ENCODE assay signal across 13 mouse cellular contexts in genomic region chr5:146993509-146993908, GRCm38 (mm10). TPM values are rescaled to one million over a fixed set of nuclear protein-coding genes. Genes with fewer than 3 reads are reported as not detected.
DNase-seq lines count a peak whose midpoint lies in the region; ATAC-seq and TF ChIP-seq lines count a peak whose summit lies in the region.
"Had no signal": no experiment of that assay in that cellular context is flagged by ENCODE, and none has a peak within 500 bp of the region (broad histone marks: within the 10 kb centered on the region; RNA-seq: fewer than 3 reads in every experiment).

No protein-coding gene starts in this region.

- TF ChIP-seq EP300 in heart, adult 2 months (IDR thresholded peaks at IDR 0.05; ENCODE audit: insufficient read depth, low read depth, low read length): no peak

- WGBS in heart, adult 2 months: 51% methylated on average over 8 of the region's 8 CpGs
- 72% methylated on average over 8 of the region's 8 CpGs for WGBS in forebrain, embryonic 13.5 days

- intact Hi-C loops in heart, adult 2 months (cut with DNase I): no loop called here
- intact Hi-C loops in heart, postnatal 25 days (cut with DNase I): no loop called here
- intact Hi-C loops in gastrocnemius, postnatal 36 days (cut with DNase I): no loop called here

- H3K4me2 ChIP-seq in forebrain, embryonic 13.5 days: no peak overlapping the region
- H3K4me2 ChIP-seq: forebrain, embryonic 12.5 days; heart, embryonic 15.5 days; liver, embryonic 12.5 days had no signal

- H3K36me3 ChIP-seq in heart, adult 2 months (ENCODE audit: control insufficient read depth, insufficient read depth, low read length): no peaks in the 10 kb centered on the region
- no peaks in the 10 kb centered on the region for H3K36me3 ChIP-seq in forebrain, embryonic 13.5 days (ENCODE audit: poor library complexity, severe bottlenecking)
- H3K36me3 ChIP-seq: embryonic facial prominence, embryonic 10.5 days; forebrain, embryonic 12.5 days; heart, embryonic 15.5 days; liver, embryonic 12.5 days had no signal

- no peak for ATAC-seq in forebrain, embryonic 13.5 days
- ATAC-seq: intestine, embryonic 16.5 days; liver, embryonic 12.5 days had no signal

- H3K4me3 ChIP-seq in heart, adult 2 months: no peak overlapping the region
- H3K4me3 ChIP-seq in forebrain, embryonic 13.5 days: no peak overlapping the region
- H3K4me3 ChIP-seq: embryonic facial prominence, embryonic 10.5 days; forebrain, embryonic 12.5 days; heart, embryonic 15.5 days; liver, embryonic 12.5 days had no signal

- no peak for TF ChIP-seq CTCF in heart, adult 2 months (IDR thresholded peaks at IDR 0.05)

- no peaks in the 10 kb centered on the region for H3K27me3 ChIP-seq in heart, adult 2 months (ENCODE audit: control insufficient read depth, insufficient read depth, low read length)
- H3K27me3 ChIP-seq in forebrain, embryonic 13.5 days: peaks cover 15% of the 10 kb centered on the region
- H3K27me3 ChIP-seq: heart, embryonic 15.5 days; liver, embryonic 12.5 days had no signal

- no peaks in the 10 kb centered on the region for H3K79me2 ChIP-seq in heart, adult 2 months (replicated peaks; ENCODE audit: control insufficient read depth, insufficient read depth, low read length)

- H3K27ac ChIP-seq in heart, adult 2 months: no peak overlapping the region
- H3K27ac ChIP-seq in forebrain, embryonic 13.5 days: no peak overlapping the region
- H3K27ac ChIP-seq: embryonic facial prominence, embryonic 10.5 days; forebrain, embryonic 12.5 days; heart, embryonic 15.5 days; liver, embryonic 12.5 days had no signal

- DNase-seq in heart, adult 2 months: peak; percentile 69
- DNase-seq in heart, postnatal 25 days (ENCODE audit: low spot score): no peak
- peak; percentile 92 for DNase-seq in 3T3-L1 (ENCODE audit: low read depth, low spot score)
- peak; percentile 89 for DNase-seq in adrenal gland, adult 2 months
- DNase-seq in gastrocnemius, postnatal 36 days: peak; percentile 39 to 42
- no peak for DNase-seq in right cerebral cortex, postnatal 36 days (ENCODE audit: low spot score in 2 of 2)
- no peak for DNase-seq in right cerebral cortex, adult 18-20 months

- no peaks in the 10 kb centered on the region for H3K4me1 ChIP-seq in heart, adult 2 months (ENCODE audit: control insufficient read depth, insufficient read depth, low read length)
- no peaks in the 10 kb centered on the region for H3K4me1 ChIP-seq in forebrain, embryonic 13.5 days
- H3K4me1 ChIP-seq: embryonic facial prominence, embryonic 10.5 days; forebrain, embryonic 12.5 days; liver, embryonic 12.5 days had no signal

- no peak for TF ChIP-seq POLR2A in heart, adult 2 months (IDR thresholded peaks at IDR 0.05; ENCODE audit: insufficient read depth, low read depth, low read length)

- H3K9ac ChIP-seq in heart, adult 2 months (ENCODE audit: low read depth, low read length): no peak overlapping the region
- H3K9ac ChIP-seq in forebrain, embryonic 13.5 days: no peak overlapping the region
- H3K9ac ChIP-seq: forebrain, embryonic 12.5 days; heart, embryonic 15.5 days; liver, embryonic 12.5 days had no signal

- H3K9me3 ChIP-seq in forebrain, embryonic 13.5 days (replicated peaks): no peaks in the 10 kb centered on the region
- H3K9me3 ChIP-seq: embryonic facial prominence, embryonic 10.5 days; forebrain, embryonic 12.5 days; heart, embryonic 15.5 days; liver, embryonic 12.5 days had no signal

RNA-seq across cellular contexts. Expression of gene Mtif3, which starts 29.9 kb away (rescaled TPM):
- 10 to 100 TPM; 21.0 to 23.3 TPM for total RNA-seq in heart, adult 2 months (2021)
- polyA plus RNA-seq in heart, adult 2 months (2012; rRNA removed): 12.2 and 18.1 TPM in 2 replicates
- 10 to 100 TPM; 20.4 to 23.4 TPM for total RNA-seq in heart, postnatal 25 days (2021)
- 10 to 100 TPM; 29.0 to 39.8 TPM for total RNA-seq in adrenal gland, adult 2 months (2021)
- 8.6 and 9.5 TPM in 2 replicates for polyA plus RNA-seq in adrenal gland, adult 2 months (2012; rRNA removed)
- total RNA-seq in gastrocnemius, postnatal 36 days (2021): 10 to 100 TPM; 17.6 to 20.6 TPM
- 23.4 and 23.9 TPM in 2 replicates for polyA plus RNA-seq in forebrain, embryonic 13.5 days (2015; fragmentation: Nextera tagmentation; extraction: Ambion mirVana)

RNA-seq across cellular contexts. Expression of gene Gtf3a, which starts 45.1 kb away (rescaled TPM):
- 10 to 100 TPM; 18.4 to 19.2 TPM for total RNA-seq in heart, adult 2 months (2021)
- 19.2 and 23.0 TPM in 2 replicates for polyA plus RNA-seq in heart, adult 2 months (2012; rRNA removed)
- 10 to 100 TPM; 18.8 to 22.1 TPM for total RNA-seq in heart, postnatal 25 days (2021)
- total RNA-seq in adrenal gland, adult 2 months (2021): 10 to 100 TPM; 30.1 to 30.4 TPM
- polyA plus RNA-seq in adrenal gland, adult 2 months (2012; rRNA removed): 47.9 and 51.0 TPM in 2 replicates
- 10 to 100 TPM; 24.6 to 26.5 TPM for total RNA-seq in gastrocnemius, postnatal 36 days (2021)
- 107 and 120 TPM in 2 replicates for polyA plus RNA-seq in forebrain, embryonic 13.5 days (2015; fragmentation: Nextera tagmentation; extraction: Ambion mirVana)

Comparison
In these comparisons a context has a peak if more than half of its experiments do, and no peak if none do; other contexts are left out.
1. DNase-seq: peak in heart, adult 2 months (2 of 2), 3T3-L1 (single experiment), adrenal gland, adult 2 months (single experiment) and gastrocnemius, postnatal 36 days (2 of 2); none in heart, postnatal 25 days (single experiment), right cerebral cortex, postnatal 36 days (0 of 2) and right cerebral cortex, adult 18-20 months (single experiment).